Mouse (Mus musculus) G1E (cell line): ENCODE data around the gene Hoxb1.

Experiments used
- CTCF ChIP-seq: IDR thresholded peaks from 2 replicates; pipeline ENCODE4 v1.5.1; 2012; ENCODE audit warnings: low read depth, low read length, inconsistent platforms, mixed read lengths
- GATA1 ChIP-seq: IDR thresholded peaks from 2 replicates; pipeline ENCODE4 v1.6.1; 2012; ENCODE audit warnings: borderline replicate concordance, low read length, inconsistent platforms, mixed read lengths
- GATA2 ChIP-seq: IDR thresholded peaks from 2 replicates; pipeline ENCODE4 v1.6.1; 2012; ENCODE audit warnings: low read depth, low read length, inconsistent platforms, borderline replicate concordance

DNA sequence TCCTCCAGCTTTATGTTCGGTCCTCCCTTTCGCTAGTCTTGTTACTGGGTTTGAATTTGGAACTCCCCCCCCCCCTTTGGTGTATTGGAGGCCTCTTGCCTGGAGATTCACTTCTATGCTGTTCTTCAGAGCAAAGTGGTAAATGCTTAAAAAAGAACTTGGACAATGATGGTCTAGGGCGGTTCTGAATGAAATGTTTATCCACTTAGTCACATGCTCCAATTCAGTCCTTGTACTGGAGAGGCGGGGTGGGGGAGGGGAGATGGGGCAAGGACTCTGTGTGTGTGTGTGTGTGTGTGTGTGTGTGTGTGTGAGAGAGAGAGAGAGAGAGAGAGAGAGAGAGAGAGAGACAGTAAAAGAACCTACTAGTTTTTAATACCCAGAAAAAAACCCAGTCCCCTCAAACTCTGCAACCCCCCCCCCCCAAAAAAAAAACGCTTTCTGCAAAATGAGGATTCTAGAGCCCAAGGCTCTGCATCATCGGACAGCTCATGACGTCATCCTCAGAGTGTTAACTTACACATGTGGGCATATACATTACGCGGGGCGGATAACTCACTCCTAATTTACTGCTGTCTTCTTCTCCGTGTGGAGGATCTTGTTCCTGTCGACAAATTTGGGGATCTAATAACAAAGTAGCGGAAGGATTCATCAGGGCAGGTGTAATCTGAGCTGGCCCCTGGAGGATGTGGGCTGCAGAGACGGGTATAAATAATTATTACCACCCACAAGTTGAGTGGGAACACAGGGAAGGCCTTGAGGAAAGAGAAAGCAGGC is 42.9 kb downstream of the Hoxb1 start:
- no peak for TF ChIP-seq CTCF
- TF ChIP-seq GATA1, result no peak
- TF ChIP-seq GATA2, result no peak
